Mouse (Mus musculus): ENCODE measurements around the gene Gpatch2. TPM values are rescaled to one million over a fixed set of nuclear protein-coding genes. Genes with fewer than 3 reads are reported as not detected.
A peak's percentile ranks its signal among the peaks of the same experiment; 100 is the strongest.

Gene Gpatch2
- polyA plus RNA-seq, 1 experiment from 2014 or later = 12.2 TPM

GRCm38 (mm10) chr1:187277324-187277723 lies 62.0 kb downstream of the Gpatch2 start:
- H3K9ac ChIP-seq (ENCODE audit: low read length) = no peak overlapping the region
- no peaks in the 10 kb centered on the region for H3K4me1 ChIP-seq (ENCODE audit: control insufficient read depth, insufficient read depth, low read length)
- no peaks in the 10 kb centered on the region for H3K36me3 ChIP-seq (ENCODE audit: control insufficient read depth, insufficient read depth, low read length)
- DNase-seq (ENCODE audit: low spot score) (no peak), ATAC-seq (no peak)
- no peak overlapping the region for H3K27ac ChIP-seq (ENCODE audit: low read depth, low read length)
- no peak overlapping the region for H3K4me2 ChIP-seq (ENCODE audit: low read length)
- 88% methylated on average over 9 of the region's 9 CpGs for WGBS
- no peaks in the 10 kb centered on the region for H3K9me3 ChIP-seq (replicated peaks; ENCODE audit: control insufficient read depth, low read length)
- no peak overlapping the region for H3K4me3 ChIP-seq (ENCODE audit: low read depth, low read length)
- no peaks in the 10 kb centered on the region for H3K27me3 ChIP-seq (replicated peaks; ENCODE audit: control insufficient read depth, insufficient read depth, low read length)

- peaks cover 5% of the 10 kb centered on the region; the same call in 1 of the 2 replicates for H3K4me1 ChIP-seq (ENCODE audit: control insufficient read depth, insufficient read depth, low read length)
- H3K4me3 ChIP-seq (ENCODE audit: low read depth, low read length) = no peak overlapping the region
- no peak for ATAC-seq
- 55% methylated on average over 5 of the region's 5 CpGs for WGBS
- H3K27ac ChIP-seq (ENCODE audit: low read depth, low read length) = no peak overlapping the region
- H3K9ac ChIP-seq (ENCODE audit: low read length) = no peak overlapping the region
- H3K4me2 ChIP-seq (ENCODE audit: low read length) = no peak overlapping the region
- no peaks in the 10 kb centered on the region for H3K27me3 ChIP-seq (replicated peaks; ENCODE audit: control insufficient read depth, insufficient read depth, low read length)
- DNase-seq (ENCODE audit: low spot score) = no peak
- no peaks in the 10 kb centered on the region for H3K36me3 ChIP-seq (ENCODE audit: control insufficient read depth, insufficient read depth, low read length)
- no peaks in the 10 kb centered on the region for H3K9me3 ChIP-seq (replicated peaks; ENCODE audit: control insufficient read depth, low read length)
These were observed 63.2 kb downstream of the Gpatch2 start for GRCm38 (mm10) chr1:187278472-187278871.

- Histone ChIP-seq H3K4me3 (ENCODE audit: low read depth, low read length) (no peak overlapping the region), H3K9ac (ENCODE audit: low read length) (no peak overlapping the region), H3K36me3 (ENCODE audit: control insufficient read depth, insufficient read depth, low read length) (no peaks in the 10 kb centered on the region), H3K27ac (ENCODE audit: low read depth, low read length) (no peak overlapping the region), H3K27me3 (replicated peaks; ENCODE audit: control insufficient read depth, insufficient read depth, low read length) (no peaks in the 10 kb centered on the region), H3K4me2 (ENCODE audit: low read length) (no peak overlapping the region), H3K9me3 (replicated peaks; ENCODE audit: control insufficient read depth, low read length) (no peaks in the 10 kb centered on the region), H3K4me1 (ENCODE audit: control insufficient read depth, insufficient read depth, low read length) (peaks cover 5% of the 10 kb centered on the region; the same call in 1 of the 2 replicates)
- no peak for DNase-seq (ENCODE audit: low spot score)
- ATAC-seq = no peak
- WGBS = 81% methylated on average over 4 of the region's 4 CpGs
These were observed 64.5 kb downstream of the Gpatch2 start for GRCm38 (mm10) chr1:187279776-187280175.

- no peaks in the 10 kb centered on the region for H3K36me3 ChIP-seq (ENCODE audit: control insufficient read depth, insufficient read depth, low read length)
- H3K9ac ChIP-seq (ENCODE audit: low read length) = no peak overlapping the region
- DNase-seq (ENCODE audit: low spot score) (no peak), ATAC-seq (0 out of 2 replicates have a peak, but pooled peaks have one; percentile 12)
- H3K27ac ChIP-seq (ENCODE audit: low read depth, low read length) = 0 out of 2 replicates have a peak overlapping the region, but pooled peaks have one; percentile 0
- no peaks in the 10 kb centered on the region for H3K9me3 ChIP-seq (replicated peaks; ENCODE audit: control insufficient read depth, low read length)
- H3K4me1 ChIP-seq (ENCODE audit: control insufficient read depth, insufficient read depth, low read length) = peaks cover 5% of the 10 kb centered on the region; the same call in 1 of the 2 replicates
- no peak overlapping the region for H3K4me2 ChIP-seq (ENCODE audit: low read length)
- 54% methylated on average over 3 of the region's 3 CpGs for WGBS
- H3K4me3 ChIP-seq (ENCODE audit: low read depth, low read length) = no peak overlapping the region
- H3K27me3 ChIP-seq (replicated peaks; ENCODE audit: control insufficient read depth, insufficient read depth, low read length) = no peaks in the 10 kb centered on the region
These were observed 67.0 kb downstream of the Gpatch2 start for GRCm38 (mm10) chr1:187282321-187282720.

GRCm38 (mm10) chr1:187282804-187283203 lies 67.5 kb downstream of the Gpatch2 start:
- Histone ChIP-seq H3K4me3 (ENCODE audit: low read depth, low read length) (no peak overlapping the region), H3K27me3 (replicated peaks; ENCODE audit: control insufficient read depth, insufficient read depth, low read length) (no peaks in the 10 kb centered on the region), H3K4me1 (ENCODE audit: control insufficient read depth, insufficient read depth, low read length) (peaks cover 5% of the 10 kb centered on the region; the same call in 1 of the 2 replicates), H3K36me3 (ENCODE audit: control insufficient read depth, insufficient read depth, low read length) (no peaks in the 10 kb centered on the region), H3K4me2 (ENCODE audit: low read length) (no peak overlapping the region), H3K9me3 (replicated peaks; ENCODE audit: control insufficient read depth, low read length) (no peaks in the 10 kb centered on the region), H3K27ac (ENCODE audit: low read depth, low read length) (0 out of 2 replicates have a peak overlapping the region, but pooled peaks have one; percentile 0), H3K9ac (ENCODE audit: low read length) (no peak overlapping the region)
- peak; percentile 42; the same call in 1 of the 2 replicates for ATAC-seq
- DNase-seq (ENCODE audit: low spot score) = peak; percentile 51
- WGBS = 65% methylated on average over 6 of the region's 6 CpGs

GRCm38 (mm10) chr1:187285735-187286134 lies 70.4 kb downstream of the Gpatch2 start:
- no peak for DNase-seq (ENCODE audit: low spot score)
- no peak for ATAC-seq
- 76% methylated on average over 8 of the region's 8 CpGs for WGBS

GRCm38 (mm10) chr1:187286411-187286810 lies 71.1 kb downstream of the Gpatch2 start:
- H3K27me3 ChIP-seq (replicated peaks; ENCODE audit: control insufficient read depth, insufficient read depth, low read length) = no peaks in the 10 kb centered on the region
- DNase-seq (ENCODE audit: low spot score) = no peak
- no peak for ATAC-seq
- H3K36me3 ChIP-seq (ENCODE audit: control insufficient read depth, insufficient read depth, low read length) = no peaks in the 10 kb centered on the region
- no peak overlapping the region for H3K27ac ChIP-seq (ENCODE audit: low read depth, low read length)
- no peak overlapping the region for H3K4me3 ChIP-seq (ENCODE audit: low read depth, low read length)
- H3K9ac ChIP-seq (ENCODE audit: low read length) = no peak overlapping the region
- no peak overlapping the region for H3K4me2 ChIP-seq (ENCODE audit: low read length)
- 92% methylated on average over 4 of the region's 4 CpGs for WGBS
- peaks cover 5% of the 10 kb centered on the region; the same call in 1 of the 2 replicates for H3K4me1 ChIP-seq (ENCODE audit: control insufficient read depth, insufficient read depth, low read length)
- H3K9me3 ChIP-seq (replicated peaks; ENCODE audit: control insufficient read depth, low read length) = no peaks in the 10 kb centered on the region

More at GRCm38 (mm10) chr1:187285735-187286134, 70.4 kb downstream of the Gpatch2 start:
- Histone ChIP-seq H3K4me1 (ENCODE audit: control insufficient read depth, insufficient read depth, low read length) (peaks cover 5% of the 10 kb centered on the region; the same call in 1 of the 2 replicates), H3K27me3 (replicated peaks; ENCODE audit: control insufficient read depth, insufficient read depth, low read length) (no peaks in the 10 kb centered on the region), H3K9me3 (replicated peaks; ENCODE audit: control insufficient read depth, low read length) (no peaks in the 10 kb centered on the region), H3K4me3 (ENCODE audit: low read depth, low read length) (no peak overlapping the region), H3K4me2 (ENCODE audit: low read length) (no peak overlapping the region), H3K36me3 (ENCODE audit: control insufficient read depth, insufficient read depth, low read length) (no peaks in the 10 kb centered on the region), H3K27ac (ENCODE audit: low read depth, low read length) (no peak overlapping the region), H3K9ac (ENCODE audit: low read length) (no peak overlapping the region)

- Histone ChIP-seq H3K27me3 (replicated peaks; ENCODE audit: control insufficient read depth, insufficient read depth, low read length) (no peaks in the 10 kb centered on the region), H3K27ac (ENCODE audit: low read depth, low read length) (no peak overlapping the region), H3K36me3 (ENCODE audit: control insufficient read depth, insufficient read depth, low read length) (no peaks in the 10 kb centered on the region), H3K4me1 (ENCODE audit: control insufficient read depth, insufficient read depth, low read length) (peaks cover 5% of the 10 kb centered on the region; the same call in 1 of the 2 replicates), H3K4me3 (ENCODE audit: low read depth, low read length) (no peak overlapping the region), H3K9me3 (replicated peaks; ENCODE audit: control insufficient read depth, low read length) (no peaks in the 10 kb centered on the region), H3K4me2 (ENCODE audit: low read length) (no peak overlapping the region), H3K9ac (ENCODE audit: low read length) (no peak overlapping the region)
- ATAC-seq = no peak
- WGBS = 57% methylated on average over 3 of the region's 3 CpGs
- DNase-seq (ENCODE audit: low spot score) = no peak
These were observed 71.6 kb downstream of the Gpatch2 start for GRCm38 (mm10) chr1:187286924-187287323.

GRCm38 (mm10) chr1:187290186-187290585 lies 74.9 kb downstream of the Gpatch2 start:
- no peak for DNase-seq (ENCODE audit: low spot score)
- no peak for ATAC-seq
- Histone ChIP-seq H3K36me3 (ENCODE audit: control insufficient read depth, insufficient read depth, low read length) (no peaks in the 10 kb centered on the region), H3K4me1 (ENCODE audit: control insufficient read depth, insufficient read depth, low read length) (no peaks in the 10 kb centered on the region), H3K9ac (ENCODE audit: low read length) (no peak overlapping the region), H3K4me3 (ENCODE audit: low read depth, low read length) (no peak overlapping the region), H3K27me3 (replicated peaks; ENCODE audit: control insufficient read depth, insufficient read depth, low read length) (no peaks in the 10 kb centered on the region), H3K27ac (ENCODE audit: low read depth, low read length) (no peak overlapping the region), H3K4me2 (ENCODE audit: low read length) (no peak overlapping the region), H3K9me3 (replicated peaks; ENCODE audit: control insufficient read depth, low read length) (no peaks in the 10 kb centered on the region)
- WGBS = 92% methylated on average over 7 of the region's 7 CpGs
